Mouse (Mus musculus) layer of hippocampus, adult 9-11 months (tissue): Measurements from ENCODE around the gene Phlpp1.
"Not testable (repeated sequence)": the region's sequence is repeated elsewhere in the genome, so short reads cannot be mapped to it uniquely, and the experiment has no call there.

Source experiments
- DNase-seq: peaks from one replicate; pipeline ENCODE4 v3.0.0; 2022

Phlpp1 gene

DNA sequence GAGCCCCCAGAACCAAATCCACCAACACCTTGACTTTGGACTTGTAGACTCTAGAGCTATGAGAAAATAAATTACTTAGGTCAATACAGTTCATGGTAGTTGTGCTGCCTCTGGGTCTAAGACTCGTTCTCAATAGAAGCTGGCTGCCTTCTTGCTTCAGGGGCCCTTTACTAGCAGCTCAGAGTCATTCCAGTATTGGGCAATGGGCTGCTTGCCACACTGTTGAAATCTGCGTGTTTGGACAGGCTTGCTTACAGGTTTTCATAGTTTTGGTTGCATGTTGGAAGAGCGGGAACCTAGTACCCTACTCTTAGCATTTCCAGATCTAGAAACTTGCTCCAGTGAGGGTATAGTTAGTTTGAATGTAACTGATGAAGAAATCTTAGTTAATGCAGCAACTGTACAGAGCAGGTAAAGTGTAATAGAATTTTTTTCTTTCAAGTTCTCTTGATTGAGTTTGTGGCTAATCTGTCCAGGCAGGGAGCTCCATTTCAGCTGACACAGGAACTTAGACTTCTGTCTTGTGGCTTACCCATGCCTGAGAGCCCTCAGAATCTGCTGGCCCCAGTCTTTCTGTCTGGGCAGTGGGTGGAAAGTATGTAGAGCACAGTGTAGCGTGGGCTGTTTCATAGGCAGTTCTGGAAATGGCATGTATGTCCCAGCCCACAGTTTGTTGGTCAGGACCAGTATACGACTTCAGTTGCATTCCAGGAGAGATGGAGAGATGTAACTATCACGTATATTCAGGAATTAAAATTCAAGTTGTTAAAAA is 96.7 kb downstream of the Phlpp1 start:
- DNase-seq: no peak

DNA sequence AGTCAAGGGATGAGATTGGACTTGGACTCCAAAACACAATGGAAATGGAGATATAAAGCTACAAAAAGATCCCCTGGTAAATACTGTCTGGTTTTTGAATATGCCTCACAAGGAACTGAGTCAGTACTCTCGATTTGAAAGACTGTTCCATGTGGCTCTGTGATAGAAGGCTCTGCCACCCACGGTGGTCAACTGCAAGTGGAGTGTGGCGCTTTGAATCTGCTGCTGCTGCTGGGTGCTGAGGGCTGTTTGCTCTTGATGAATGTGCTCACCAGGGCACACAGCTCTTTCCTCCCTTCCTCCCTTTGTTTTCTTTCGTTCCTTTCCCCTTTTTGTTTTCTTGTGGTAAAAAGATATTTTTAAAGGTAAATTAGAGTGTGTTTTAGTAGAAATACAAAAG is 97.8 kb downstream of the Phlpp1 start:
- DNase-seq: no peak

DNA sequence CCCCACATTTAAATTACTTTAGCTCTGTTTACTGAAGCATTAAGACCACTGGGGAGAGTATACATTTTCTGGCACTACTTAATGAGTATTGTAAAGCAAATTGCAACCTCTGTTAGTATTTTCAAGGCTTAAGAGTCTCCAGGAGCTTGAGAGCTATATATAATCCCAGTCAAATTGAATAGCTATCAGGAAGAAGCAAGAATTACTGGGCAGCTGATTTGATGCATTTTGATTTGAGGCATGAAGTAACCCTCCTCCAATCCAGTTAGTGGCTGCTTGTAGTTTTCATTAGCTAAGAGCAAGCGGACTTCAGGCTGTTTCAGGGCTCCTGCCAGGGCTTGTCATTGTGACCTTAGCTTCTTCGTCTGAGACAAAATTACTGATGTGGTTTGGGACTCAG is 101.4 kb downstream of the Phlpp1 start:
- no peak for DNase-seq

DNA sequence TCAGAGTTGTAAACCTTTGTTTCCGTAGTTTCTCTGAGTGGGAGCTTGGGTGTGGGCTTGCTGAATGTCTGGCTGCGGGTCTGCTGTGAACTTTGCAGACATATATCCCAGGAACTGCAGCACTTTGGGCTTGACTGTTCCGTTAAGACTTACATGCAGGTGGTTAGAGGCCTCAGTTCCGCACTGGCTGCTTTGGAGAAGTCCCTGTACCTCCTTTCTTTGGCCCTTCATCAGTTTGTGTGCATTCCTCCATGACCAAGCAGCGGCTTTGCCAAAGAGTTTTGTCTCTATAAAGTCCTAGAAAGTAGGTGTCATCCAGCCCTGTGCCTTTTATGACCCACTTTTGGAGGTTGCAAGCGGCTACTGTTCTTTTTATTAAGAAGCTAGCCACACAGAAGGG is 102.2 kb downstream of the Phlpp1 start:
- no peak for DNase-seq

DNA sequence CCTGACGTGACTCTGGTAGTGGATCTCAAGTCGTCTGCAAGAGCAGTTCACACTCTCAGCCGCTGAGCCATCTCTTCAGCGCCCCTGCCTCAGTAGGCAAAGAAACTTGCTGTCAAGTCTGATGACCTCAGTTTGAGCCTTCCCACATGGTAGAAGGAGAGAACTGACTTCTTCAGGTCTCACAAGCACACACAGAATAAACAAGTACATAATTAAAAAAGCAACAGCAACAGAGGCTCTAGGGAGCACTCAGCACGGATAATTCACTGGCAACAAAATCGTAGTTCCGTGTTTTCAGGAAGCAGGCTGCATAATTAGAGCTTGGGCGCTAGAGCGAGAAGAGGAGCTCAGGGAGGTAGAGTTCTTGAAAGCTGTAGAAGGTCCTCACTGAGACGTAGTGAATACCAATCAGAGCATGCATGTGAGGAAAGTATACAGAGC is 103.0 kb downstream of the Phlpp1 start:
- DNase-seq: no peak

DNA sequence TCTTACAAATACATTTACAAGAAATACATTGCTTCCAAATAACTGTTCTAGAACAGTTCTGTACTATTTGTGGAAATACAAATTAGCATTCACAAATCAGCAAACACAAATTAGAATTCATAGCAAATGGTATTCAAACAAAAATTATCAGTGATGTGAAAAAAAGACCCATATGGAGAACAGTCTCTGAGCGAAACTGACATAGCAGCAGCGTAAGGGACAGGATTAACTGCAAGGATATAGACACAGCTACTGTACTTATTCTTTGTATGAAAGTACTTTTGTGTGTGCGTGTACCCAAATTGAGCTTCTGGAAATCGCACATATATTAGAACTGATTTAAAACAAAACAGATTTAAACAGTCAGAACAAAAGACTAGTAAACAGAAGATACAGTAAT is 103.6 kb downstream of the Phlpp1 start:
- DNase-seq: no peak

DNA sequence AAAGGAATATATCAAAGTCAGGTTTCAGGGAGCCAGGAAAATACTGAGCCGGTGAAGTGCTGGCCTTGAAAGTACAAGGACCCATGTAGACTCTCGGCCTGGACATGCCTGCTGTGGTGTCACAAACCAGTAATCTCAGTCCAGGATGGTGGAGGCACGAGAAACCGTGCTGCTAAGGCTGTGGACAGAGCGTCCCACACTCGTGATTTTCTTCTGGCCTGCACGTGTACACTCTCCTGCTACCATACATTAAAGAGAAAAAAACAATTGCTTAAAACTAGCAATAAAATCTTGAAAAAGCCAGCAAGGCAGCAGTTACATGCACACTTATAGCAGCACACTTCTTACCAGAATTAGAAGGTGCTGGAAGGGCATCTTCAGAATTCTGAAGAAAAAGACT is 104.2 kb downstream of the Phlpp1 start:
- DNase-seq: no peak

DNA sequence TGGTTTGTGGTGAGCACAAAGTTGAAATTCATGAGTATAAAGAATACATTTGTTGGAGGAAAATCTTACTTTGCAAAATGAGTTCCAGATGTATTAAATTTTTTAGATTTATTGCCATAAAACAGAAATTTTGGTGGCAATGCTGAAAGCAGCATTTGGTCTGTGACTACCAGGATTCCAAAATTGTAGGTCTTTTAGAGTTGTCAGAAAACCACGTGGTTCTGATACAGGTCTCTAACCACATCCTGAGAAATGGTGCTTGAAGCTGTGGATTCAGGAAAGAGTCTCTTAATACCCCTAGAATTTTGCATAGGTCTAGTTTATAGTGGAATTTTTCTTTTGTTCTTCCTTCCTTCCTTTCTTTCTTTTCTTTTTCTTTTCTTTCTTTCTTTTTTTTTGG is 105.3 kb downstream of the Phlpp1 start:
- DNase-seq: no peak

DNA sequence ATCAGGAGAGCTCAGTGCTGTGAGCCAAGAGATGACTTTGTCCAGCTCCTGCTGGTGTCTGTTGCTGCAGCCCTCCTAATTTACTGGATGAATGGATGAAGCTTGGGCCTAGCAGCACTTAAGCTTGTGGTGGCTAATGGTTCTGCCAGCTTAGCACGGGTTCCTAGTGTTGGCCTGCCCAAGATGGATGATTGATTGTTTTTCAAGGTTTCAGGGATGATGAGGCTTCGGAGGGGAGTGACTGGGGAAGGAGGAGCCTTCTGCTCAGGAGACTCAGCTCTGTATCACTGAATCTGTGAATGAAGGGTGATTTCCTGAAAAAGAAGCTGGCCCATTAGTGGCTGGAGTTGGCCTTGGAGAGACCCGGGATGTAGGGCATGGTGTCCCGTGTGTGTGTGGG is 105.7 kb downstream of the Phlpp1 start:
- no peak for DNase-seq

DNA sequence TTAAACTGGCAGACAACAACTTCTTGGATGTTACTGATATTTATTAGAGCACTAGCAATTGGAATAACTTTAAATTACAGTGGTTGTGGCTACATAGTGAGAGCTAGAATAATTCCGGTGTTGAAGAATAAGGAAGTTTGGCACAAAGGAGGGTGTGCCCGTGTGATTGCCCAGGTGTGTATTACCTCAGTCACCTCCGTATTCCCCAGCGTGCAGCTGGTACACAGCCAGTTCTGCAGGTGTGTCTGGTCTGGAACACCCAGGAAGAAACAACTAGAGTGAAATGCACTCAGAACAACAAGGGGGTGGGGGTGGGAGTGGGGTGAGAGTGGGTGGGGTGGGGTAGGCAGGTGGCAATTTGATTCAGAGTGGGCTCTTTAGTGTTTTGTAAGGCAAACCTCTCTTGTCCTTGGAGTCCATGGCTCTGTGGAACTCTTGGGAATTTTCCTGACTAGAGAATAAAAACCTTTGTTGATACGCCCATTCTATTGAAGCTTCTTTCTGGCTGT is 107.1 kb downstream of the Phlpp1 start:
- DNase-seq: no peak

DNA sequence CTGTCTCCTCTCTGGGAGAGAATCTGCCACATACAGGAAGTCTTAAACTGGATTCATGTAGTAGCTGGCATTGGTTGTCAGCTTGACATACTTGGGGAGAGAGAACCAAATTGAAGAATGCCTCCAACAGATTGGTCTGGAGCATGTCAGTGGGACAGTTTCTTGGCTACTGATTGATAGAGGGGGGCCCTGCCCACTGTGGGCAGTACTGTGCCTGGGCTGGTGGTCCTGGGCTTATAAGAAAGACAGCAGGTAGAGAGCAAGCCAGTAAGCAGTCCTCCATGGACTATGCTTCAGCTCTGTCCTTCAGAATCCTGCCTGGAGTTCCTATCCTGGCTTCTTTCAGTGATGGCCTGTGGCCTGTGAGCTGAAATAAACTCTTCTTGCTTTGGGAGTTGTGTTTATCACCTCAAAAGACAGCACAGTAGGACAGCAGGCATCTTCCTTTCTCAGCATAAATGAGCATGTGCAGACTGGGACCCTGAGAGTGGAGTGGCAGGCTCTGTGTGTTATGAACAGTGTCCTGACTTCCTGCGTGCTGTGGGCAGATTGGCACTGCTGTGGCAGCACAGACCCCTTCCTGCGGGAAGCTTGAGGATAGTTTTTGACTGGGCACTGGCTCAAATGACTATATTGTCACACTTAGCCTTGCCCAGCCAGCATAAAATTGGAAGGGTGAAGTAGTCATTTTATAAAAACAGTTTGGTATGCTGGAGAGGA is 108.0 kb downstream of the Phlpp1 start:
- DNase-seq: no peak

DNA sequence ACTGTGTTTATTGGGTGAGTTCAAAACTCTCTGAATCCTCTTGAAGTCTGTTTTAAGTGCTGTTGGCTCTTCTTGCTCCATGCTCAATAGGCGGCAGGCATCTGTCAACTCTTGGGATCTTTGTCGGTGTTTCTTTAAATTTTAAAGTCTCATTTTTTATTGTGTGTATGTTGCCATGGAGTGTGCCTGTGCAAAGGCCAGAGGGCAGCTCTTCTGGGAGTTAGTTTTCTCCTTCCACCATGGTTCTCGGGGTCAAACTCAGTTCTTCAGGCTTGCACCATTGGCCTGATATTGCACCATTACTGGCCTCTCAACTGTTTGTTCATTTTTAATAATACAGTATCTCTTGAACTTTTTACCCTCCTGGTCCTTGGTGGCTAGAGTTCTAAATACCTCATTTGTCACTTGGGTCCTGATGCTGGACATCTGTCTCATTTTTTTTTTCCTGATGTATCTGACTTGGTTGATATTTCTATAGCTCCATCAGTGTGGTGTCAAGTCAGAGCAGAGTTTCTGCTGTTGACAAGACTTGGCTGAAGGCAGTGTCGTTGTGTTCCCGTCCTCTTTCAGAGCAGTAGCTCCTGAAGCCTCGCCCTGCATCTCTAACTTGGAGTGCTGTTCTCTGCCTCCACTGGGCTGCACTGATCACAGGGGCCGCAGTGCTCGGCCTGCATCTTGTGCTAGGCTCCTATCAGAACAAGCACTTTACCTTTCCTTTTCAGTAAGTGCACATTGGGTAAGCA is 108.8 kb downstream of the Phlpp1 start:
- DNase-seq: no peak

DNA sequence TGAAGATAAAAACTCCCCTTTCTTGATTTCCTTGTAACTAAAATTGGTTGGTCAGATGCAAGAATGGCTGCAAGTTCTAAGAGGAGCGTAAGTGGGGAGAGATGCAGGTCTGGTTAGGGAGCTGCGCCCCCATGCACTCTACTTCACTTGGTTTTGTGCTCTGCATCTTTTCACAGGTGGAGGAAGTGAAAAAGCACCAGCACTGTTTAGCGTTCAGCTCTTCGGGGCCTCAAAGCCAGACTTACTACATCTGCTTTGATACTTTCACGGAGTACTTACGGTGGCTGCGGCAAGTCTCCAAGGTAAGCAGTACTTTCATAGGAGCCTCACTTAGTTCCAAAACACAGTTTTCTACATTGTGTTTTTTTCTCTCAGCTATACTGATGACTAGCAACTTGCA is 115.3 kb downstream of the Phlpp1 start:
- no peak for DNase-seq

DNA sequence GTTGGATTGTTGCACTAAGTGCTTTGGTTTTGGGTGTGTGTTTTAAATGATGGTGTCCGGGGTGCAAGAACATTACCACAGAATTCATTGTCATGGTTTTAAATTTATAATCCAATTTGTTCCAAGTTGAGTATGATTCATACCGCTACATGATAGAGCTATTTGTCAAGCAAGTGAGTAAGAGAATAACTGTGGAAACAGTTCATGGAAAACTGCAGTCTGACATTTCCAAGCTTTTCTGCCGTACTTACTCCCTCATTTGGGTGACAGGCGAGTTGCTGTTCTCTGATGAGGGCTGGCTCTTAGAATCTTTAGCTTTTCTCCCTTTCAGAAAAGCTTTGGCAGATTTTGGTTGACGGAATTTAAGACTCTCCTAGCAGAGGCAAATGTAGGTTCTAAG is 117.5 kb downstream of the Phlpp1 start:
- DNase-seq: no peak

DNA sequence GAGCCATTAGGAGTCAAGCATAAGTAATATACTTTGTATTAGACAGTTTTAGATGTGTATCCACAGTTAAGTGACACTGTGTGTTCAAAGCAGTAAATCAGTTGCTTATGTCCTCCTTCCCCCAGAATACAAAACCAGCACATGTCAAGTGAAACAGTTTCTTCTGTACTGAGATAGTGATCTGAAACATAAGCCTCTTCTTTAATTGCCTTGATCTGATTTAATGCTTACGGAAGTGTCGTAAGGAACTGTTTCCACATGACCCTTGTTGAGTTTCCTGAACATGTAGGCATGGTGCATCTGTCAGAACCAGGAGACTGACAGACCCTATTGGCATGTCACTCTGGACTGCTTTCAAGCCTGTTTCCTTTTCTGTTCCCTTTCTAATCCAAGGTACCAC is 118.0 kb downstream of the Phlpp1 start:
- DNase-seq: no peak

DNA sequence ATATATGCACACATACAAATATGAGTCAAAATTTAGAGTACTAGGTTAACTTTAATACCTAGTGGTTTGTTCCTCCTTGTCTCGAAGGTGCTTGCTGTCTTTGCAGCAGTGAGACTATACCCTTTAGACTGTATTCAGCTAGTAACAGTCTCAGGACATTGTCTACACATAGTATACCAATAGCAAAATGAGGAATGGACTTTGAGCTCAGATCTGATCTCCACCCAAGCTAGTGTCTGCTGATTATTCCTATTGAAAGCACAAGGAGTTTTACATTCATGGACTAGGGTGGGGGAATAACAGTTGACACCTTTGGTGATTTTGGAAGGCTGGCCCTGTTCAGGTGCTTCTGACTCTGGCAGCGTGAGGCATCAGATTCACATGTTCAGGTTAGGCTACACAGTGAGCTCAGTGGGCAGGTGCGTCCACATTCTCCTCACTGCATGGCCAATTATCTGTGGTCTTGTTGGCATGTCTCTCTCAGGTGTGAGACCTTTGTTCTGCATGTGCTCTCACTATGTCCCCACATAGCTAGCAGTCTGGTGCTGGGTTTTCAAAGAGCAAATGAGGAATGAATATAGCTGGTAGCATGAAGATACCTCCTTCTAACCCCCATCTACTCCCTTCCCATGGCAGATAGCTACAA is 138.0 kb downstream of the Phlpp1 start:
- DNase-seq: no peak

DNA sequence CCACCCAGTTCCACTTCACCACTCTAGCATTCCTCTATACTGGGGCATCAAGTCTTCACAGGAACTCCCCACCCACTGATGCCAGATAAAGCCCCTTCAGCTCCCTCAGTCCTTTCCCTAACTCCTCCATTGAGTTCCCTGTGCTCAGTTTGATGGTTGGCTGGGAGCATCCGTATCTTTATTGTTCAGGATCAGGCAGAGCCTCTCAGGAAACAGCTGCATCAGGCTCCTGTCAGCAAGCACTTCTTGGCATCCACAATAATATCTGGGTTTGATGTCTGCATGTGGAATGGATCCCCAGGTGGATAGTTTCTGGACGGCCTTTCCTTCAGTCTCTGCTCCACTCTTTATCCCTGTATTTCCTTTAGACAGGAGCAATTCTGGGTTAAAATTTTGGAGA is 138.7 kb downstream of the Phlpp1 start:
- no peak for DNase-seq

DNA sequence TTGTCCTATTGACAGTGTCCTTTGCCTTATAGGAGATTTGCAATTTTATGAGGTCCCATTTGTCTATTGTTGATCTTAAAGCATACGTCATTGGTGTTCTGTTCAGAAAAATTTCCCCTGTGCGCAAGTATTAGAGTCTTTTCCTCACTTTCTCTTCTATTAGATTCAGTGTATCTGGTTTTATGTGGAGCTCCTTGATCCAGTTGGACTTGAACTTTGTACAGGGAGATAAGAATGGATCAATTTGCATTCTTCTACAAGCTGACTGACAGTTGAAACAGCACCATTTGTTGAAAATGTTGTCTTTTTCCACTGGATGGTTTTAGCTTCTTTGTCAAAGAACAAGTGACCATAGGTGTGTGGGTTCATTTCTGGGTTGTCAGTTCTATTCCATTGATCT is 140.3 kb downstream of the Phlpp1 start:
- not testable (repeated sequence) for DNase-seq

DNA sequence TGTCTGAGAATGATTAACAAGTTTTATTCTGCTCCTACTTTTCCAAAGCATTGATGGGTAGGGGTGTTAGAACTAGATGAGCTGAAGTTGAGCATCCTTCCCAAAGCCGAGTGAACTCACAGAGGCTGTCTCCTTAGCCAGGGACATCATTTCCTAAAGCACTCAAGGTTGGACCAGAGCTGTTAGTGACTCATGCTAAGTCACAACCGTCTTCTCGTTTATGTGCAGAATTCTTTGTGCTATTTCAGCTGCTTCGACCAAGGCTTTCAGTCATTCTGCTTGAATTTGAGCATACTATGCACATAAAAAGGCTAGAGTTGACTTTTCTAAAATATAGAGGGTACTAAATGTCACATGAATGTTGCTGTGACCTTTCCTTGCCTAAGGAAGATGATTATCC is 142.9 kb downstream of the Phlpp1 start:
- DNase-seq: no peak

DNA sequence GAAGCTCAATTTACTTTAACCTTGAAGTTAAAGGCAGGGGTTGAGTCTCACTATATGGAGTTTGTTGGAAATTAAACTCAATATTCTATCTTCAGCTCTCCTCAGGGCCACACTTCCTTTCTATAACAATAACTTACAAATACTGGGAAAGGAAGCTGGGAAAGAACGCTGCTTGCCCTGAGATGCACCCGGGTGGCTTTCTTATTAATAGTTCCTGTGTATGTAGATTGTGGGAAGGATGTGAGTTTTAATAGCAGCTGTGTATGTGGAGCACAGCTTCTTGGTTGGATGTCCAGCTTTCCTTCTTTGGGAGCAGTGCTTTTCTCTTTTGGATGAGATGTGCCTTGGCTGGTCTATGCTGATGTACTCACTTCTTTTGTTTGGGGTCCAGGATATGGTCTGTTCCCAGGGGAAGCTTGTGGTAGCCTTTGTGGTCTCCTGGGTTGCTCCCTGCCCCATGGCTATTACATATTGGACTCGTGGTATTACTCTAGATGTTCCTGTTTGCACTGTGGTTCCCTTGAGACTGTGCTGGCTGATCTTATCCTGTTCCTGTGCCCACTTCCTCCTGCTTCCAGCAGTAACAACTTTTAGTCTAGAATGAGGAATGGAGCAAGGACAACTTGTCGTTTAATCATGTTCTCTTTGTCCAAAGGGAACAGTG is 145.2 kb downstream of the Phlpp1 start:
- DNase-seq: no peak

DNA sequence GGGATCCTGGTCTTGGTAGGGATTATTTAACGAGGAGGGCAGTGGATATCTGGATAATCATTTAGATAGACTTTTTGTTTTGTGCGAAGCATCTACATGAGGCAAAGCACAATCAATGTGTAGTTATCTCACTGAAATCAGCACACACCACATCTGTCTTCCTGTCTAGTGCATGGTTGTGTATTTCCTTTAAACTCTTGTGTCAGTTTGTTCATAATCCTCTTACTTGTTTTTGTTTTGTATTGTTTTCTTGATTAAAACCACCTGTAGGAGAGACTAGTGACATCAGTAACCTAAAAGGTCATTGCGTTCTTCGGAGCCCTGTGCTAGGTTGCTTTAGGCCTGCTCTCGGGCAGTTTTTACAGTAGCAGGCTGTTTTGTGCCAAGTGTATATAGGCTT is 146.8 kb downstream of the Phlpp1 start:
- no peak for DNase-seq

DNA sequence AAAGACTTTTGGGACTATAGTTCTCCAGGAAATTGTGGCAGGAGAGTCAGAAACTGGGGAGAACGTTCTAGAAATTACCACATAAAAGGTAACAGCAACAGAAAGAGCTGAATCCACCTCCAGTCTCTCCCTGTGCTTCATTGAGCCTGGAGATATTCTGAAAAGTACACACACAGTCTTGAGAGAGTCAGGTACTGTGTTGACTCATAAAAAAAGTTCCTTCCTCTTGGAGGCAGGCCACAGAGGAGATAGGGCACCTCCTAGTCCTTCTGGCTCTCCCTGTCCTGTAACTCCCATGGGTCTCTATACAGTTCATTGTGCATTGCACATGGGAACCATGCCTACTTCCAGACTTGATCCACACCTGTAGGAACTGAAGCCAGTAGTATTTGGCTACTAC is 149.0 kb downstream of the Phlpp1 start:
- no peak for DNase-seq
